Mouse (Mus musculus) v-Abl transformed pro-B cells (cell line): ENCODE data around the gene Dchs2.
"Not testable (repeated sequence)": the region's sequence is repeated elsewhere in the genome, so short reads cannot be mapped to it uniquely, and the experiment has no call there.

Experiments used
- in situ Hi-C, 2 experiments: fragments of 400-800 bp; cut with MboI; formaldehyde crosslinking; loops; one replicate each; pipeline ENCODE4 v1.15.1; 2025; ENCODE audit not compliant: unreplicated experiment in 2 of 2

The Dchs2 gene

DNA sequence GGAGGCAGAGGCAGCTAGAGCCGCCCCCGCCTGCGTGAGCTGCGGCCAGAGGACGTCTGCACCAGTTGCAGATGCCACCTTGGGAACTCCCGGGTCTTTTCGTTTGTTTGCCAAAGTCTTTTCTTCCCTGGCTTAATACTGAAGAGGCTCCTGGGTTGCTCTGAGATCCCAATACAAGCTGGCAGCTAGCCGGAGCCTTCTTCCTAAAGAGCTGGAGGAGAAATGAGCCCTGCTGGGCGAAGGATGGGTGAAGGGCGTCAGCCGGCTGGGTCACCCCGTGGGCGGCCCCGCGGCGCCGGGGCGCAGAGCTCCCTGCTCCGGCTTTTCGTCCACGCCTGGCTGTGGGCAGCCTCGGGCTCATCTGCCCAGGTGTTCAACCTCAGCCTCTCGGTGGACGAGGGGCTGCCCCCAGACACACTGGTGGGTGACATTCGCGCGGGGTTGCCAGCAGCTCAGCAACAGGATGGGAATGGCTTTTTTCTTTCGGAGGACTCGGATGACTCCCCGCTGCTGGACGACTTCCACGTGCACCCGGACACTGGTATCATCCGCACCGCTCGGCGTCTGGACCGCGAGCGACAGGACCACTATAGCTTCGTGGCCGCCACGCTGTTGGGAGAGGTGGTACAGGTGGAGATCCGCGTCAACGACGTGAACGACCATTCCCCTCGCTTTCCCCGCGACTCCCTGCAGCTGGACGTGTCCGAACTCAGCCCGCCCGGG, at the start of gene Dchs2:
Dchs2 (plus strand) TSS at position 223 of the 723 bp plus-strand sequence.
- in situ Hi-C loops = no loop called here

DNA sequence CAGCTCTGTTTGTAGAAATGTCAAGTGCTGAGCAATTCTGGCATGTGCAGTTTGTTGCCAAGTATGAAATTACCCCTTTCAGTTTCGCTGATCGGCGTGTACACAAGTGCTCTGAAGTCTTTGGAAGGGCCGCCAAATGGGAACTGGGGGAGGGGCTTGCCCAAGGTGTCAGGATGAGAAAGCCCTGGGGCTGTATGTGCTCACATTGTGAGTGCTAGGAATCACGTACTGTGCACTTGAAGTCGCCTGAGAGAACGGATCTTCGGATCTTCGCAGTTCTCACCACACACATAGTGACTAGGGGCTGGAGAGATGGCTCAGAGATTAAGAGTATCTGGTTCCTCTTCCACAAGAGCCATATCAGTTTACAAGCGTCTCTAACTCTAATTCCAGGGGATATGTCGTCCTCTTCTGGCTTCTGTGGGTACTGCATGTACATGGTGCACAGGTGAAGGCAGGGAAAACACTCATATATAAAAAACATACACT, 47.1 kb upstream of the Dchs2 start:
- in situ Hi-C loops = loop anchor here (5.0 kb wide), 1 partner anchor 78 kb away; no protein-coding TSS in a partner anchor

DNA sequence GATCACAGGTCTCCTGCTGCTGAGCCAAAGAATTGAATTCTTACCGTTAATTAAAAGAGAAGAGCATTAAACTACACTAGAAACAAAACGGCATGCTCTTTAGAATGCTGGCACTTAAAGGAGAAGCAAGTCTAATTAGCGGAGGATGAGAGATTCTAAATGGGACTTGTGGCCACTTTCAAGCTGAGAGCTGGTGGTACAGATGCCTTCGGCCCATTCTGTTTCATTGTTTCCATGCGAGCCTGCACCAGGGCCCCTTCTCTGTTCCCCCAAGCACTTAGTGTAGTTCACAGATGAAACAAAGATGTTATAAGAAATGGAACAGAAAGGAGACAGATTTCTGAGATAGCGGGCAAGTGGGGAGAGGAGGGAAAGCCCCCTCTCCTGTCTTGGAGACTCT, 30.2 kb upstream of the Dchs2 start:
- in situ Hi-C loops = no loop called here

DNA sequence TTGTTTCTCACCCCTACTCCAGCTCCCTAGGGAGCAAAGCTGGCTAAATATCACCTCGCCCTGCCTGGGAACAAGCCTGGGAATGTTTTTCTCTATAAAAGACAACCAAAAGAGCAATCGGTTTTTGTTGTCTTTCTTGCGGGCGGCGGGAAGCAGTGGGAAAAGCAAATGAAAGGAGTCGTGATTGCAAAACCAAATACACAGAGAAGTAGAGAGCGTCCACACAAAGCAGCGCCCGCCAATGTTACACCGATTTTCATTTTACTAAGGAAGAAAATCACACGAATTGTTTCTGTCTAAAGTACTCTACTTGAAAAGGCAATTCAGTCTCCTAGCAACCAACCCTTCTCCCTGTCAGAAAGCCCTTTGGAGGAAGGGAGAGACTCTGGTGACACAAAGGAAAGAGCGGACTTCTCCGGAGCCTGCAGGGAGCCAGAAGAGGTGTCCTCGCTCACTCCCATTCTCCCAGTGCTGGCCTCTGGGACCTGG, 29.2 kb upstream of the Dchs2 start:
- in situ Hi-C loops = no loop called here

DNA sequence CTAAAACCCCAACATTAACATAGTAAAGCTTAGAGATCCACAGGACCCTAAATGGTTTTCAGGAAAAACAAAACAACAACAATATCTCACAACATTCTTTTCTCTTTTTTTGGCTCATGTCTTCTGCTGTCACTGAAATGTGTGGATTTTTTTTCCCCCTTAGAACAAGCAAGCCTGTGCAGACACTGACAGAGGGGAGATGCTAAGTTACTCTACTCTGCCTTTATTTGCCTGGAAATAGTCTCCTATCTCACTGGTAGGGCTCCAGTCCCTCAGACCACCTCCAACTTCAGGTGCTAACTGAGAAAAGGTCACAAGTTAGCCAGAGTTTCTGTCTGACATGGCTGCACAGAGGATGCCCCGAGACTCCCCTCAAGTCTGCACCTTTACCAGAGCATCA, 28.6 kb upstream of the Dchs2 start:
- in situ Hi-C loops = no loop called here

DNA sequence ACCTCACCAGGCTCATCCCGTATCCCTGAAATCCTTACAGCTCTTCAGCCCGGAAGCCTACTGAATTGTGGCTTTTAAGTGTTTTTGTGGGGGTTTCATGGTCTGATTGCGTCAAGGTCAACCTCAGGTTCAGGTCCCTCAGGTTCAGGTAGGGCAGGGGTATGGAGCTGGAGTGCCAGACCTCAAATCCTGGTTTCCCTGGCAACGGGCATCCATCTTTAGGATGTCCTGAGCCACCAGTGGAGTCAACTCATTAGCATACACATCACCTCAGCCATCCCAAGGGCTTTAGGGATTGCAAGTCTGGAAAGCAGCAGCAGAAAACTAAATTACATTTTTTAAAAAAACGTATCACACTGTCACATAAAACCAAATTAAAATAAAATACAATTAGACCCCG, 28.1 kb upstream of the Dchs2 start:
- in situ Hi-C loops = no loop called here

DNA sequence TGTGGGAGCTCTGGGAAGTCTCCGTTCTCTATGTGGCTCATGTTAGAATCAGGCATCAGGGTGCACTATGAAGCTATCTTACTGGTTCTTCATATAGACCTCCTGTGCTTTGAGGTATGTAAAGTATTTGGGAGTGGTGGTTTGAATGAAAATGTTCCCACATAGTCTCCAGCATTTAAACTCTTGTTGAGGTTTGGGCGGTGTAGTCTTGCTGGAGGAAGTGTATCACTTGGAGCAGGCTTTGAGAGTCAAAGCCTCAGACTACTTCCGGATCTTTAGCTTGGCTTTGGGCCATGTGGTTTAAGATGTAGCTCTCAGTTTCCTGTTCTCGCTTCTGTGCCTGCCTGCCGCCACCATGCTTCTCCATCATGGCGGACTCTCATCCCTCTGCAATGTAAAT, 25.5 kb upstream of the Dchs2 start:
- in situ Hi-C loops = no loop called here

DNA sequence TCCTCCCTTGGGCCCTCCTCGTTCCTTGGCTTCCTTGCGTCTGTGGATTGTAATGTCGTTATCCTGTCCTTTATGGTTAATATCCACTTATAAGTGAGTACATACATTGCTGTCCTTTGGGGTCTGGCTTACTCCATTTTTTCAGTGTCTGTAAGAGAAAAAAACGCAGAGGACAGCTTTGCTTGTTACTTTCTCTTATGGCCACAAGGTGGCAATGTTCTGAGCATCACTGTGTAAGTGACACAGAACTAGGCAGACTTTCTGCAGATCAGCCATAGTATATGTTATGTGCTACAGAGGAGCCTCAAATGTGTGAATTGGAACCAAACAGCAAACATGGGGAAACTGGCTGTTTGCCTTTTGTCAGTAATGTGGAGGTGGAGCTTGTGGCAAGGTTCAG, 17.6 kb upstream of the Dchs2 start:
- in situ Hi-C loops = loop anchor here in 1 of 2 experiments (5.0 kb wide), 1 partner anchor 162 kb away; no protein-coding TSS in a partner anchor

DNA sequence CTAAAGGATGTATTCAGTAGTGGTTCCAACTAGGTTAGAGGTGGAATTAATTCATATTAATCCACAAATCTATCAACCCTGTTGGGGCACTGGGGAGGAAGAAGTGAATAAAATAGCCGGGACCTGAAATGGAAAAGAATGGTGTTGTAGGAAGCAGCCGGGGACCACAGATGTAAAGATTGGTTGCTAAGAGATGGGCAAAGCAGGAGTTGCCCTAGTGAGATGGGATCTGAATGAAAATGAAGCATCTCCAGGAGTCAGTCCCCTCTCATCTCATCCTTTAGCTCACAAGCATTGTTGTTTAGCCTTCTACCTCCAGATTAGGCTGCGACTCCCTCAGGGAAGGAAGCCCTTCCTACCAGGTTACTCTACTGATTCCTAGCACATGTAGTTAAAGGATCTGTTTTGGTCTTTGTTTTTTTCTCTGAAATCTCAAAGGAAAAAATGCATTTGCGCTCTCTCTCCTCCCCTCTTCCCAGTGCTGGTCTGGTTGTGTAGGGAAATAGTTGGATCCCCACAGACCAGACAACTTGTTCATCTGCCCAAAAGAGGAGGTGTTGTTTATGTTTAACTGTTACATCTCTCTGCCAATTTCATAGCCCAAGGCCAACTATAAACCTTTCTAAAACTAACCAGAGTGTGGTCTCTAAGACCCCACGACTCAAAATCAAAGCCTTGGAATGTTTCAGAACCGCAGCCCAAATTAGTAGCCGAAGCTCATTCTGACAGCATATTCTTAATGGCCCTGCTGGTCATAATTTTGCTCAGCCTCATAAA, 16.1 kb upstream of the Dchs2 start:
- in situ Hi-C loops = loop anchor here in 1 of 2 experiments (5.0 kb wide), 1 partner anchor 161 kb away; no protein-coding TSS in a partner anchor

DNA sequence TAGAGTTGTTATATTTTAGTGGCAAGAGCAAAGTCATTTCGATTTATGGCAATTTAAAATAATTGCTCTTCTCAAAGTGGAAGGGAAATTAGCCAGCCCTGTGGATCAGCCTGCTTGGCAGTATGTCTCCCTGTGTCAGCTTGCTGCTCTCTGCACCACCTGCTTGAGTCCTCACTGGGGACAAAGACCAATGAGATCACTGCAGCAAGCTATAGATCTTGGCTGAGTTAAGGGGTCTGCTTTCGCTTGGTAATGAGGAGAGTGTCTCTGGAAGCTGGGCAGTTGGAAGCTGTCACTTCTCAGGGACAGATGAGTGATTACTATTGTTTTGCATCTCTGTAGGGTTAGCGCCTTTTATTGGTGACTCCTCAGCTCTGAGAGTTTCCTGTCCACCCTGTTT, 14.9 kb upstream of the Dchs2 start:
- in situ Hi-C loops = loop anchor here in 1 of 2 experiments (5.0 kb wide), 1 partner anchor 159 kb away; no protein-coding TSS in a partner anchor

DNA sequence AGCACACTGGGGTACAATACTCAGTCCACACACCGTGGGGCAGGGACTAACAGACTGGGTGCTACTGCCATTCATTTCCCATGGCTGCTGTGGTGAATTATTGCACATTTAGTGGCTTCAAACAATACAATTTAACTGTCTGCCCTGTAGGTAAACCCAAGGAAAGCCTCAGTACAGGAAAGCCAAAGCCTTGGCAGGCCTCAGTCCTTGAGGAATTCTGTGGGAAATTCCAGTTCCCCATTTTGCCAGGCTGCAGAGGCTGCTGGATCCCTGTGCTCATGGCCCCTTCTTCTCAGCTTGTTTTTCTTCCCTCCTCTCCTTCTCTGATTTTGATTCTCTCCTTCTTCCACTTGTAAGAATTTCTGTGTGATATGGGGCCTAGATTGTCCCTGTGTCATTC, 12.8 kb upstream of the Dchs2 start:
- in situ Hi-C loops = loop anchor here in 1 of 2 experiments (5.0 kb wide), 1 partner anchor 157 kb away; no protein-coding TSS in a partner anchor

DNA sequence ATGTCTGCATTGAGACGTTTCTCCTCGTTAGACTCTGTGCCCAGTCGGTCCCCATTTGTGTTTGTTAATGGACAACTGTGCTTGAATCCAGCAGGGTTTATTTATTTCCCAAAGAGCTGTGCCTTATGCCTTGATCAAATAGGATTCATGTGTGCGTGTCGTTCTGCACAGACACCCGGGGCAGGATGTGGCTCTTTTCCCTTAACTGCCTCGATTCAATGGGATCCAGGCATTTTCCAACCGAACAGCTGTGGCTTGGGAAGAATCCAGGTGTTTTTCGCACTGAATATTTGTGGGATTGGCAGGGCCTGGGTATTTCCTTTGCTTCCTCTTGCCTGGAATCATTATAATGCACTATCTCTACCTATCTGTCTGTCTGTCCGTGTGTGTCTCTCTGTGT, 10.2 kb upstream of the Dchs2 start:
- in situ Hi-C loops = no loop called here

DNA sequence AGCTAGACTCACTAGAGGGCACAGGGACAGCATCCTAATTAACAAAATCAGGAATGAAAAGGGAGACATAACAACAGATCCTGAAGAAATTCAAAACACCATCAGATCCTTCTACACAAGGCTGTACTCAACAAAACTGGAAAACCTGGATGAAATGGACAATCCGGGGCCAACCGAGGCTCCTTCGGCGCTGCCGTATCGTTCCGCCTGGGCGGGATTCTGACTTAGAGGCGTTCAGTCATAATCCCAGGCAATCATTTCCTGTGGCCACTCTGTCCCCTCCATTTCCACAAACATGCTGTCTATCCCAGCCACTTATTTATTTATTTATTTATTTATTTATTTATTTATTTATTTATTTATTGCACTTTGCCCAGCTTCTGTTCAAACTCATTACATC, 3.8 kb upstream of the Dchs2 start:
- in situ Hi-C loops = not testable (repeated sequence)

DNA sequence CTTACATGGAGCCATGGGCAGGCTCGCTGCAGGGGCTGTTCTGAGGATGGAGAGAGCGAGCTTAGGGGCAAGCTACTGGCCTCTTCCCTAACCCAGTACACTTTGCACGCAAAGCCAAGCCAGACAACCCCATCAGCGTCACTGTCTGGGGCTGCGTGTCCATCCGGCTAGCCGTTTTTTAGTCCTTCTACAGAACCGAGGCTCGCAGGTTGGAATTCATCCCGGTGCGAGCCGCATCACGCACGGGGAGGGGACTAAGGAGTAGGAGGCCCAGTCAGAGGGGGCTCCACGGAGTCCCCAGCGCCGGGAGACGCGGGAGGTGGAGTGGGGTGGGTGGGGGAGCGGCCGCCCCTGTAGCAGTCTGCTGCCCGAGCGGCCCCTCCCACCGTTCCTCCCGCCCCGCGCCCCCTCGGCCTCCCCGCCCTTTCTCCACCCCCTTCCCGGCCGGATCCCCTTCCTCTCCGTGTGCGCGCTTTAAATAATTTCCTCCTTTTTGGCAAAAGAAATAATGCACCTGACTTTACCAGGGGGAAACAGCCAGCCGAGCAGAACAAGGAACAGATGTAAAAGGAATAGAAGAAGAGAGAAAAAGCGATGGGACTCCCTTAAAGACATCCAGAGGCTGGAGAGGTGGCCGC, 541 bp upstream of the Dchs2 start:
- in situ Hi-C loops = no loop called here

DNA sequence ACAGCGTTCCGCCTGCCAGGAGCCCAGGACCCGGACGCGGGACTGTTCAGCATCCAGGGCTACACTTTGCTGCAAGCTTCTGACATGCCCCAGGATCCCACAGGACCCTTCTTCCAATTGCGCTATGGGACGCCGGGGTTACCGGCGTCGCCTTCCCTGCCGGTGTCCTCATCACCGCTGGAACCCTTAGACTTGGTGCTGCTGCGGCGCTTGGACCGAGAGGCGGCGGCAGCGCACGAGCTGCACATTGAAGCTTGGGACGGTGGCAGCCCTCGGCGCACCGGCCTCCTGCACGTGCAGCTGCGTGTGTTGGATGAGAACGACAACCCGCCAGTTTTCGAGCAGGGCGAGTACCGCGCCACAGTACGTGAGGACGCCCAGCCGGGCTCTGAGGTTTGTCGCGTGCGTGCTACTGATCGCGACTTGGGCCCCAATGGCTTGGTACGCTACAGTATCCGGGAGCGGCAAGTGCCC, 738 bp downstream of the Dchs2 start:
- in situ Hi-C loops = no loop called here

DNA sequence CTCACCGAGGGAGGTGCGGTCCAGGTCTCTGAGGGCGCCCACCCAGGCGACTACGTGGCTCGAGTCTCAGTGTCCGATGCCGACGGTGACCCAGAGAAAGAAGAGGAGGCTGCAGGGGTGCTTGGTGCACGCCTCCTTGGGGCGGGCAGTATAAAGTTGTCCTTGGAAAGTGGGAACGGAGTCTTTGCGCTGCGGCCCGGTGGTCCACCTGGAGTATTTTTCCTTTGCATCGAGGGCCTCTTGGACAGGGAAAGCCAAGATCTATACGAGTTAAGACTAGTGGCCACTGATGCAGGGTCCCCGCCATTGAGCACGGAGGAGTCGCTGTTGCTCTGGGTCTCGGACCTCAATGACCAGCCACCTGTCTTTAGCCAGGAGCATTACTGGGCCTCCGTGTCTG, 1.4 kb downstream of the Dchs2 start:
- in situ Hi-C loops = no loop called here

DNA sequence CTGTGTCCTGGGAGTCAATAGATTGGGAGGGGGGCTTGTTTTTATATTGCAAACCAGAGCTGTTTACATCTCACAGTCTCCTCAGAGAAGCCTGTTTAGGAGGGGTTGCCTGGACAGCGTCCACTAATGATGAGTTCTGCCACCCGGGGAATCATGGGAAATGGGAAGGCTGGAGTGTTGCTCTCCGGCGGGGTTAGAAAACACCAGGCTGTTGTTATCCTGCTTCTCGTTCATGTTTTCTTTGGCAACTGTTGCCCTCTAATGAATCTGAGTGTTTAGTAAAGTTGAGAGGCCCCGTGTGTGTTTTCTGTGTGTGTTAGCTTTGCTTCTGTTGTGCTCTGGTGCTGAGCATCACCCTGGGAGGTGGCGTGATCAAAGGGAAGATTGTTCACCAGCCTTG, 8.7 kb downstream of the Dchs2 start:
- in situ Hi-C loops = no loop called here

DNA sequence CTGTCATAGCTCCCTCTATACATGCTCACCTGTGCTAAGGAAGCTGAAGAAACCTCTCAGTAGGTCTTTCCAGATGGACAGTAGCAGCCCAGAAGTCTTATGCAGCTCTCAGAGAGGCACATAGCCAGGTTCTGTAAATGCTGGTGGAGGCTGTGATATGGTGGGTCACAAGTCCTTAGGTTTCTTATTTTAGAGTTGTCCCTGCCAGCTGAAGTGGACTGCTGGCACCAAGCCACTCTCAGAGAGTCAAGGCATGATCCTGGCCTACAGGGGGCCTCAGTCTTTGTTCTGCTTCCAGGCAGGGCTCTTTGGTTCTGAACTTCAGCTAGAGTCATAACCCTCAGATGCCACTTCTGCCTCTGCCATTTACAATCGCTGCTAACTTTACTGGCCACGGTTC, 11.1 kb downstream of the Dchs2 start:
- in situ Hi-C loops = no loop called here

DNA sequence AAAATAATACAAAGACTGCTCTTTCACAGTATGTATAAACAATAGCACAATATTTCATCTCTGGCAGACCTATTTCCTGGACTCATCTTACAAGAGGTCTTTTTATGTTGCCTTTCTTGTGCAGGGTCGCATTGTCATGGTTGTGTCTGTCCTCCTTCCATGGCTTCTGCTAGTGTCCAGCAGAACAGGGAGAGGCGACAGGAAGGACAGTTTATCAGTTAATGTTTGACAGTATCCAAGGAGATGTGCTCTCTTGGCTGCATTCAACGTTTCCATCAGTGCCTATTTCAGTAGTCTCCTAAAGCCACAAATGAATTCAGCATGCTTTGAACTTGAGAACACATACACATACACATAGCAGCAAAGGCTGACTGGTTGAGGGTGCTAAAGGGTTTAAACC, 17.9 kb downstream of the Dchs2 start:
- in situ Hi-C loops = no loop called here

DNA sequence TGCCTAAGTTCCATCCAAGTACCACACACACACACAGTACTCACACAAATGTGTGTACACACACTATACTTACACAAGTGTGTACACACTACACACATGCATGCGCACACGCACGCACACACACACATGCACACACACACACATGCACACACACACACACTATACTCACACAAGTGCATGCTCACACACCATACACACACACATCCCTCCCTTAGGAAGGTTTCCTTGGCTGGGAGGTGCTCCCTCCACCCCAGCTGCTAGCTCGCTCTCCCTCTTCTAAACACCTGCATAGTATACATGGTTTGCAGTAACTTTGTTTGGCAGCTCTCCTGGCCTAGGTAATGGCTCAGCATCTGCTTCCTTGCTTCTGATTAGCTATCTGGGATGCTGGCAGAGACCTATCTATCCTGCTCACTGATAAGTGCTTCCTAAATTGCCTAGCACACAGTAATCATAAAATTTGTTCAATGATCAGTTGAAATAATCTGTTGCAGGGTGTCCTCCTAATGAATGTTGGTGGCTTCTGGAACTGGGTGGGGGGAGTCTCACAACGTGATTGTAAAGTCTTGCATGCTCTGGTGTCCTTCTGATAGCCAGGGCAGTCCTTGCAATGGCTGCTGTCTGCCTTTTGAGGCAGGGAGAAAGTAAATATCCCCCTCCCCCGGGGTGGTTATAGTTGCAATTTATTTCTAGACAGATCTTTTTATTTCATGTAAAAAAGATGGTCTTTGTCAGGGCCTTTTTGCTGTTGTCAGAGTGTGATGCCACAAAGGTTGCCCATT, 19.7 kb downstream of the Dchs2 start:
- in situ Hi-C loops = no loop called here
